Mouse (Mus musculus): ENCODE results near the gene Serpine3. TPM values are rescaled to one million over a fixed set of nuclear protein-coding genes. Genes with fewer than 3 reads are reported as not detected.
"Not testable (repeated sequence)": the region's sequence is repeated elsewhere in the genome, so short reads cannot be mapped to it uniquely, and the experiment has no call there.

Serpine3 gene
- polyA plus RNA-seq, 1 experiment, result not detected

GRCm38 (mm10) chr14:62638345-62638702 lies 25.1 kb upstream of the Serpine3 start:
- no peaks in the 10 kb centered on the region for H3K36me3 ChIP-seq (ENCODE audit: control insufficient read depth, insufficient read depth)
- peak overlapping the region; percentile 64 for H3K4me2 ChIP-seq (ENCODE audit: low read depth)
- H3ac ChIP-seq (ENCODE audit: control insufficient read depth, insufficient read length), result no peak overlapping the region
- TF ChIP-seq CEBPB (IDR thresholded peaks at IDR 0.05; ENCODE audit: insufficient read depth, poor library complexity, severe bottlenecking) (no peak), USF1 (IDR thresholded peaks at IDR 0.05; ENCODE audit: low read depth) (no peak), MAX (IDR thresholded peaks at IDR 0.05; ENCODE audit: low read depth) (no peak), POLR2A (IDR thresholded peaks at IDR 0.05; ENCODE audit: insufficient read length, low read depth) (no peak), MYOD1 (IDR thresholded peaks at IDR 0.05; ENCODE audit: control insufficient read depth in 1 of 3, insufficient read length in 2 of 3, low read depth in 2 of 3) (no peak), POLR2AphosphoS2 (IDR thresholded peaks at IDR 0.05; ENCODE audit: insufficient read length, low read depth) (no peak), REST (IDR thresholded peaks at IDR 0.05; ENCODE audit: insufficient read depth, insufficient read length) (no peak), TCF12 (IDR thresholded peaks at IDR 0.05; ENCODE audit: insufficient read depth, poor library complexity, severe bottlenecking) (no peak), SRF (IDR thresholded peaks at IDR 0.05; ENCODE audit: control insufficient read depth, insufficient read length, low read depth) (no peak), TCF3 (IDR thresholded peaks at IDR 0.05; ENCODE audit: insufficient read length, low read depth) (no peak), E2F4 (IDR thresholded peaks at IDR 0.05; ENCODE audit: insufficient read depth) (no peak)
- no peak overlapping the region for H3K4me3 ChIP-seq
- H3K79me2 ChIP-seq (ENCODE audit: control insufficient read depth, insufficient read depth), result no peaks in the 10 kb centered on the region
- no peaks in the 10 kb centered on the region for H3K27me3 ChIP-seq (ENCODE audit: control insufficient read depth, insufficient read depth, insufficient read length)

DNA sequence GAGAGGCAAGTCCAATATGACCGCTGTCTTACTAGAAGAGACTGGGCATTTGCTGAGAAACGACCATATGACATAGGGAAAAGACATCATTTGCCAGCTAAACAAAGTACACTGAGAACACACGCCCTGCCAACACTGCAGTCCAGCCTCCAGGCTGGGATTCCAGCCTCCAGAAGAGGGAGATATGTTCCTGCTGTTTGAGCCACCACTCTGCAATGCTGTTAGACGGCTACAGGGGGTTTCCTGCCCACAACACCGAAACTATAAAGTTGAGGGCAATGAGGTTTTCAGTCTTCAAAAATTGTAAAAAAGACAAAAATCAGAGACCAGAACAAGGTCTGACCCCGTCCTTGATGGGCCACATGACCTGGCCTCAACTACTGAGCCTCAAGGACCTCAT lies 24.4 kb upstream of the Serpine3 start:
- H3ac ChIP-seq (ENCODE audit: control insufficient read depth, insufficient read length), result no peak overlapping the region
- no peak overlapping the region for H3K4me3 ChIP-seq
- no peaks in the 10 kb centered on the region for H3K27me3 ChIP-seq (ENCODE audit: control insufficient read depth, insufficient read depth, insufficient read length)
- no peak overlapping the region for H3K4me2 ChIP-seq (ENCODE audit: low read depth)
- H3K36me3 ChIP-seq (ENCODE audit: control insufficient read depth, insufficient read depth), result no peaks in the 10 kb centered on the region
- H3K79me2 ChIP-seq (ENCODE audit: control insufficient read depth, insufficient read depth), result no peaks in the 10 kb centered on the region
- no peak for TF ChIP-seq POLR2A (IDR thresholded peaks at IDR 0.05; ENCODE audit: insufficient read length, low read depth)
- no peak for TF ChIP-seq E2F4 (IDR thresholded peaks at IDR 0.05; ENCODE audit: insufficient read depth)
- no peak for TF ChIP-seq USF1 (IDR thresholded peaks at IDR 0.05; ENCODE audit: low read depth)
- no peak for TF ChIP-seq POLR2AphosphoS2 (IDR thresholded peaks at IDR 0.05; ENCODE audit: insufficient read length, low read depth)
- TF ChIP-seq MAX (IDR thresholded peaks at IDR 0.05; ENCODE audit: low read depth), result no peak
- TF ChIP-seq SRF (IDR thresholded peaks at IDR 0.05; ENCODE audit: control insufficient read depth, insufficient read length, low read depth), result no peak
- TF ChIP-seq MYOG (IDR thresholded peaks at IDR 0.05; ENCODE audit: control insufficient read depth in 1 of 3, insufficient read depth in 1 of 3, insufficient read length in 2 of 3, low read depth in 2 of 3), result no peak
- no peak for TF ChIP-seq MYOD1 (IDR thresholded peaks at IDR 0.05; ENCODE audit: control insufficient read depth in 1 of 3, insufficient read length in 2 of 3, low read depth in 2 of 3)
- TF ChIP-seq TCF12 (IDR thresholded peaks at IDR 0.05; ENCODE audit: insufficient read depth, poor library complexity, severe bottlenecking), result no peak
- TF ChIP-seq CEBPB (IDR thresholded peaks at IDR 0.05; ENCODE audit: insufficient read depth, poor library complexity, severe bottlenecking), result no peak
- no peak for TF ChIP-seq REST (IDR thresholded peaks at IDR 0.05; ENCODE audit: insufficient read depth, insufficient read length)
- TF ChIP-seq TCF3 (IDR thresholded peaks at IDR 0.05; ENCODE audit: insufficient read length, low read depth), result no peak

DNA sequence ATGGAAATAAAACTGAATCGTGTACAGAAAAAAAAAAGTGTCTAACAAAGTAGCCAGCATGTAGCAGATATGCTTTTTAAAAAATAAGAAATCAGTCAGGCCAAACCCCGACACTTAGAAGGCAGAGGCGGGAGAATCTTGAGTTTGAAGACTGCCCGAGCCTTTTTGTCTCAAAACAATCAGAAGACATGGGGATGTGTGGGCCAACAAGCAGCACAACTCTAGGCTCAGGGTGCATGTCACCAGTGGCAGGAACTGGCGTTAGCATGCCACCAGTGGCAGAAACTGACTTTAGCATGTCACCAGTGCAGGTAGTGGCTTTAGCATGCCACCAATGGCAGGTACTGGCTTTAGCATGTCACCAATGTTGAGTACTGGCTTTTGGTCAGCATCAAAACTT lies 23.9 kb upstream of the Serpine3 start:
- H3K27me3 ChIP-seq (ENCODE audit: control insufficient read depth, insufficient read depth, insufficient read length), result no peaks in the 10 kb centered on the region
- no peak overlapping the region for H3K4me3 ChIP-seq
- H3ac ChIP-seq (ENCODE audit: control insufficient read depth, insufficient read length), result no peak overlapping the region
- TF ChIP-seq MYOD1 (IDR thresholded peaks at IDR 0.05; ENCODE audit: control insufficient read depth in 1 of 3, insufficient read length in 2 of 3, low read depth in 2 of 3), result no peak
- no peaks in the 10 kb centered on the region for H3K36me3 ChIP-seq (ENCODE audit: control insufficient read depth, insufficient read depth)
- no peak overlapping the region for H3K4me2 ChIP-seq (ENCODE audit: low read depth)
- no peaks in the 10 kb centered on the region for H3K79me2 ChIP-seq (ENCODE audit: control insufficient read depth, insufficient read depth)

DNA sequence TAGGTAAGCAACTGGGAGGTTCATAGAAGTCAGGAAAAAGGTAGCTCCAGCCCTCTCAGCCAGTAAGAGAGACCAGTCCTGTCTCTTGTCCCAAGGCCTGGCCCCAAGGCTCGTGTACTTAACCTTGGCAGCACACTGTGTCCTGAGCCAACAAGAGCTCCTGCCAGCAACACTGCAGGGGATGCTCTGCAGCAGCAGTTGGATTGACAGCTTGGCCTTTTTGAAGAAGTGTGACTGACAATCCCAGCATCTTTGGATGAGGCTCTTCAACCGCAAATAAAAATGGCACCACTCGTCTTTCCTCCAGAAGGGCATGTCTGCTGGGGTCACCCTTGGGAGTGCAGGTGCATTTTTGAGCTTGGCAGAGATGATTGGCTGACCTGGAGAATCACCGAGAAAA lies 23.1 kb upstream of the Serpine3 start:
- Histone ChIP-seq H3K4me3 (no peak overlapping the region), H3K79me2 (ENCODE audit: control insufficient read depth, insufficient read depth) (no peaks in the 10 kb centered on the region), H3K4me2 (ENCODE audit: low read depth) (no peak overlapping the region), H3K36me3 (ENCODE audit: control insufficient read depth, insufficient read depth) (no peaks in the 10 kb centered on the region), H3ac (ENCODE audit: control insufficient read depth, insufficient read length) (no peak overlapping the region), H3K27me3 (ENCODE audit: control insufficient read depth, insufficient read depth, insufficient read length) (no peaks in the 10 kb centered on the region)
- no peak for TF ChIP-seq TCF12 (IDR thresholded peaks at IDR 0.05; ENCODE audit: insufficient read depth, poor library complexity, severe bottlenecking)
- TF ChIP-seq TCF3 (IDR thresholded peaks at IDR 0.05; ENCODE audit: insufficient read length, low read depth), result no peak

- H3K4me3 ChIP-seq; H3ac ChIP-seq (ENCODE audit: control insufficient read depth, insufficient read length); H3K79me2 ChIP-seq (ENCODE audit: control insufficient read depth, insufficient read depth); H3K36me3 ChIP-seq (ENCODE audit: control insufficient read depth, insufficient read depth); H3K4me2 ChIP-seq (ENCODE audit: low read depth); H3K27me3 ChIP-seq (ENCODE audit: control insufficient read depth, insufficient read depth, insufficient read length): not testable (repeated sequence)
These were observed 21.1 kb upstream of the Serpine3 start for GRCm38 (mm10) chr14:62642368-62642767.

GRCm38 (mm10) chr14:62648405-62648804 lies 15.1 kb upstream of the Serpine3 start:
- Histone ChIP-seq H3ac (ENCODE audit: control insufficient read depth, insufficient read length) (no peak overlapping the region), H3K36me3 (ENCODE audit: control insufficient read depth, insufficient read depth) (no peaks in the 10 kb centered on the region), H3K4me2 (ENCODE audit: low read depth) (no peak overlapping the region), H3K27me3 (ENCODE audit: control insufficient read depth, insufficient read depth, insufficient read length) (no peaks in the 10 kb centered on the region), H3K79me2 (ENCODE audit: control insufficient read depth, insufficient read depth) (no peaks in the 10 kb centered on the region), H3K4me3 (no peak overlapping the region)
- TF ChIP-seq REST (IDR thresholded peaks at IDR 0.05; ENCODE audit: insufficient read depth, insufficient read length), result no peak
- no peak for TF ChIP-seq USF1 (IDR thresholded peaks at IDR 0.05; ENCODE audit: low read depth)
- no peak for TF ChIP-seq POLR2AphosphoS2 (IDR thresholded peaks at IDR 0.05; ENCODE audit: insufficient read length, low read depth)
- no peak for TF ChIP-seq POLR2A (IDR thresholded peaks at IDR 0.05; ENCODE audit: insufficient read length, low read depth)
- no peak for TF ChIP-seq SRF (IDR thresholded peaks at IDR 0.05; ENCODE audit: control insufficient read depth, insufficient read length, low read depth)
- TF ChIP-seq MYOD1 (IDR thresholded peaks at IDR 0.05; ENCODE audit: control insufficient read depth in 1 of 3, insufficient read length in 2 of 3, low read depth in 2 of 3), result no peak

Measured in myocyte (in vitro differentiated cells).